Mouse (Mus musculus) inflammation-experienced regulatory T-cells, adult 6 months (primary cell): Measurements from ENCODE around the gene Med23. TPM values are rescaled to one million over a fixed set of nuclear protein-coding genes. Genes with fewer than 3 reads are reported as not detected.

Source experiments
- ATAC-seq: one replicate; pipeline ENCODE4 v1.8.0; 2017
- polyA plus RNA-seq, 3 experiments: library from polyadenylated mRNA; unstranded; fragments of 100-300 nt; shearing (Covaris generic); gene quantifications; one replicate each; pipeline ENCODE4 v1.2.1; 2017

Med23 gene
- polyA plus RNA-seq, 3 experiments from 2014 or later: 15.5 to 28.2 (median 22.9) TPM

GRCm38 (mm10) chr10:24961889-24962288 is 92.1 kb downstream of the Med23 start:
- ATAC-seq: no peak

Other genes starting within 250 kb of the Med23 start
- gene Enpp1, start 157.8 kb upstream of the Med23 start, polyA plus RNA-seq: 10 to 100 TPM; 10.5 to 17.8 (median 13.0) TPM
- gene Enpp3, start 27.2 kb upstream of the Med23 start, polyA plus RNA-seq: not detected
- 1 to 10 TPM; 2.2 to 6.0 (median 3.7) TPM for gene Arg1, start 57.5 kb downstream of the Med23 start, polyA plus RNA-seq